Mouse (Mus musculus): ENCODE measurements around the gene Sh3gl3. TPM values are rescaled to one million over a fixed set of nuclear protein-coding genes. Genes with fewer than 3 reads are reported as not detected.

Sh3gl3 gene
- polyA plus RNA-seq, 1 experiment from 2014 or later, result 0.09 TPM

DNA sequence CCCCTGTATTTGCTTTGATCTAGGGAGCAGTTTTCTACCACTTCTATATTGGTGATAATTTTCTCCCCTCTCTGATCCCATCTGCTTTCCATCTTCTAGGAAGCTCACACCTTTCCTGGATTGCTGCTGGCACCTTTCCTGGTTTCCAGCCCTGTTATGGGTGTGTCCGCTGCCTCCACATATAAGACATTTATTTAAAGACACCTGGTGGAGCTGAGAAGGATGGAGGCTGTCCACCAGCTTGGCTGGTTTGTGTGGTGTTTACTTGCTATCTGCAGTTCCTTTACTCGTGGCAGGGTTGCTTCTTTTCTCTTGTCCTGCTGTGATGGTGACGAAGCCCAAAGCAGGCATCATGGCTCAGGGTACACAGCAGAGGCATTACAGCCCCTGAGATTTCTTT is 71.1 kb downstream of the Sh3gl3 start:
- DNase-seq (no peak), ATAC-seq (no peak)
- no peak overlapping the region for H3K9ac ChIP-seq (replicated peaks)
- no peak overlapping the region for H3K27ac ChIP-seq (ENCODE audit: low read depth)
- no peak for TF ChIP-seq CTCF (IDR thresholded peaks at IDR 0.05; ENCODE audit: low read depth)
- TF ChIP-seq EP300 (IDR thresholded peaks at IDR 0.05; ENCODE audit: low read depth), result no peak
- H3K9me3 ChIP-seq (ENCODE audit: low read length), result no peaks in the 10 kb centered on the region
- WGBS (ENCODE audit: insufficient replicate concordance), result 74% methylated on average over 3 of the region's 3 CpGs
- no peak overlapping the region for H3K4me2 ChIP-seq (ENCODE audit: low read depth, low read length)
- H3K27me3 ChIP-seq (ENCODE audit: insufficient read depth, low read length), result no peaks in the 10 kb centered on the region
- no peak overlapping the region for H3K4me3 ChIP-seq (ENCODE audit: low read depth, low read length)
- H3K4me1 ChIP-seq (ENCODE audit: insufficient read depth), result no peaks in the 10 kb centered on the region
- H3K36me3 ChIP-seq (replicated peaks; ENCODE audit: insufficient read depth, low read length), result no peaks in the 10 kb centered on the region

DNA sequence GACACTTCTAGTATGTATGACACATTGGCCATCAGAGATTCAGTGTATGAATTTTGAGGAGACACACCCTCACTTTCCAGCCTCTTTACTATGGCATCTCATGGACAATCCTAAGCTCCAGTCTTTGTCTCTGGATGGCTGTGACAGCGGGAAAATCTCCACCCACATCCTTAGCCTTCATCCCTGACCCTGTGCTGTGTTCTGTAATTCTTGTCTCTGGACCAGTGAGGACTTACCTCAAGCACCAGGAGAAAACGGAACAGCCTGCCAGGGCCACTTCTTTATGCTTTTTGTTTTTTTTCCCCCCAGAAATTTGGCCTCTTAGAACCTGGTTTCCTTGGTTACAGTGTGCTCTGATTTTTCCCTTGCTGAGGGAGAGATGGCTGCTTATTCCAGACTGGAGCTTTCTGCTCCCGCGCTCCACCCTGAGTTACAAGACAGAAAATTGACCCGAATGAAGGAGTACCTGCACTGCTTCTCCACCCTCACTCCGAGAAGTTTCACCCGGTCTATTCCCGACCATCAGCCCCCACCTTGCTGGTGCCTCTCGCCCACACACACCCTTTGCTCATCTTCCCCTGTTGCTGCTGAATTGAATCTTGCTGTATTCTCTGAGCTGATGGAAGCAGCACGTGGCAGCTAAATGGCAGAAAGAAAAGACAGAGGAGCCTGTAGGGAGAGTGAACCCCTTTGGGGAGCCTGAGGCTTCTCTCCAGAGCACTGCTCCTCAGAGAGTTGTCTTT is 75.5 kb downstream of the Sh3gl3 start:
- Histone ChIP-seq H3K9ac (replicated peaks) (no peak overlapping the region), H3K4me2 (ENCODE audit: low read depth, low read length) (no peak overlapping the region), H3K4me3 (ENCODE audit: low read depth, low read length) (no peak overlapping the region), H3K36me3 (replicated peaks; ENCODE audit: insufficient read depth, low read length) (no peaks in the 10 kb centered on the region), H3K27me3 (ENCODE audit: insufficient read depth, low read length) (no peaks in the 10 kb centered on the region), H3K4me1 (ENCODE audit: insufficient read depth) (no peaks in the 10 kb centered on the region), H3K9me3 (ENCODE audit: low read length) (no peaks in the 10 kb centered on the region), H3K27ac (ENCODE audit: low read depth) (no peak overlapping the region)
- no peak for ATAC-seq
- WGBS (ENCODE audit: insufficient replicate concordance), result 71% methylated on average over 10 of the region's 10 CpGs
- no peak for DNase-seq
- TF ChIP-seq CTCF (IDR thresholded peaks at IDR 0.05; ENCODE audit: low read depth) (no peak), EP300 (IDR thresholded peaks at IDR 0.05; ENCODE audit: low read depth) (no peak)

DNA sequence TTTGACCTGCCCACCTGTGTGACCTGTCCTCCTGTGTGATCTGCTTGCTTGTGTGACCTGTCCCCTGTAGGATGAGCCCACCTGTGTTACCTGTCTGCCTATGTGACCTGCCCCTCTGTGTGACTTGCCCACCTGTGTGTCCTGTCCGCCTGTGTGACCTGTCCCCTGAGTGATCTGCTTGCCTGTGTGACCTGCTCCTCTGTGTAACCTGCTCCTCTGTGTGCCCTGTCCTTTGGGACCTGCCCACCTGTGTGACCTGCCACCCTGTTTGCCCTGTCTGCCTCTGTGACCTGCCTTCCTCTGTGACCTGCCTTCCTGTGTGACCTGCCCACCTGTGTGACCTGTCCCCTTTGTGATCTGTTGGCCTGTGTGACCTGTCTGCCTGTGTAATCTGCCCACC is 79.7 kb downstream of the Sh3gl3 start:
- Histone ChIP-seq H3K36me3 (replicated peaks; ENCODE audit: insufficient read depth, low read length) (no peaks in the 10 kb centered on the region), H3K9me3 (ENCODE audit: low read length) (no peaks in the 10 kb centered on the region), H3K4me1 (ENCODE audit: insufficient read depth) (no peaks in the 10 kb centered on the region), H3K4me3 (ENCODE audit: low read depth, low read length) (no peak overlapping the region), H3K4me2 (ENCODE audit: low read depth, low read length) (no peak overlapping the region), H3K27me3 (ENCODE audit: insufficient read depth, low read length) (no peaks in the 10 kb centered on the region), H3K9ac (replicated peaks) (no peak overlapping the region), H3K27ac (ENCODE audit: low read depth) (no peak overlapping the region)
- 75% methylated on average over 1 of the region's 1 CpGs for WGBS (ENCODE audit: insufficient replicate concordance)
- no peak for TF ChIP-seq EP300 (IDR thresholded peaks at IDR 0.05; ENCODE audit: low read depth)
- no peak for TF ChIP-seq CTCF (IDR thresholded peaks at IDR 0.05; ENCODE audit: low read depth)
- DNase-seq (no peak), ATAC-seq (no peak)

DNA sequence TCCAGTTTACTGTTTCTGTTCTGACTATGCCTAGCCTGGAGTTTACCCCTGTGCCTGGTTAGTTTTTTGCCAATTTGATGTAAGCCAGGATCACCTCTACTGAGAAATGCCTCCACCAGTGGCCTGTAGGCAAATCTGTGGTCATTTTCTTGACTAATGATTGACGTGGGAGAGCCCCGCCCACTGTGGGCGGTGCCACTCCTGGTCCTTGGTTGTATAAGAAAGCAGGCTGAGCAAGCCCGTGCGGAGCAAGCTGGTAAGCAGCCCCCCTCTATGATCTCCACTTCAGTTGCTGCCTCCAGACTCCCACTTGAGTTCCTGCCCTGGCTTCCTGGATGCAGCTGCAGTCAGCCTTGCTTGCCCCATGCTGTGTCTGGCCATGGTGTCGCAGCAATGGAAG is 83.3 kb downstream of the Sh3gl3 start:
- Histone ChIP-seq H3K36me3 (replicated peaks; ENCODE audit: insufficient read depth, low read length) (no peaks in the 10 kb centered on the region), H3K9me3 (ENCODE audit: low read length) (no peaks in the 10 kb centered on the region), H3K27ac (ENCODE audit: low read depth) (no peak overlapping the region), H3K4me3 (ENCODE audit: low read depth, low read length) (no peak overlapping the region), H3K9ac (replicated peaks) (no peak overlapping the region), H3K27me3 (ENCODE audit: insufficient read depth, low read length) (no peaks in the 10 kb centered on the region), H3K4me2 (ENCODE audit: low read depth, low read length) (no peak overlapping the region), H3K4me1 (ENCODE audit: insufficient read depth) (no peaks in the 10 kb centered on the region)
- 70% methylated on average over 6 of the region's 6 CpGs for WGBS (ENCODE audit: insufficient replicate concordance)
- TF ChIP-seq EP300 (IDR thresholded peaks at IDR 0.05; ENCODE audit: low read depth) (no peak), CTCF (IDR thresholded peaks at IDR 0.05; ENCODE audit: low read depth) (no peak)
- DNase-seq (no peak), ATAC-seq (no peak)

DNA sequence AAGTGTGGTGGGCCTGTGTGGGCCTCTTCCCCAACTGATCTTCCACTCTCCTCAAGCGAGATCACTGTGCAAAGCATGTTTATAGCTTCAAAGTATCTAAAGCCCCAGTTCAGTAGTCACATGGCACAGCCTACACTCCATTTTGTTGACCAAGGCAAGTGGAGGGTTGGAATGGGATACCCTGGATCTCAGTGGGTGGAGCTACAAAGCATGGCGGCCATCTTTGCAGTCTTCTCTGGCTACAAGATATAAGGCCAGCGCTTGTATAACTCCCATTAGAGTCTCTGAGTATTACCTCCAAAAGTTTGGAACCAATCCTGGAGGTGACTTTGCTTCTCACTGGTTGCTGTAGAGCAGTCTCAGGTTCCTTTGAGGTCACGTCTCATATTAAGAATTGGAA is 83.9 kb downstream of the Sh3gl3 start:
- no peaks in the 10 kb centered on the region for H3K27me3 ChIP-seq (ENCODE audit: insufficient read depth, low read length)
- 76% methylated on average over 4 of the region's 4 CpGs for WGBS (ENCODE audit: insufficient replicate concordance)
- H3K27ac ChIP-seq (ENCODE audit: low read depth), result no peak overlapping the region
- ATAC-seq (no peak), DNase-seq (no peak)
- H3K9me3 ChIP-seq (ENCODE audit: low read length), result no peaks in the 10 kb centered on the region
- no peak overlapping the region for H3K4me3 ChIP-seq (ENCODE audit: low read depth, low read length)
- H3K36me3 ChIP-seq (replicated peaks; ENCODE audit: insufficient read depth, low read length), result no peaks in the 10 kb centered on the region
- H3K4me2 ChIP-seq (ENCODE audit: low read depth, low read length), result no peak overlapping the region
- TF ChIP-seq CTCF (IDR thresholded peaks at IDR 0.05; ENCODE audit: low read depth) (no peak), EP300 (IDR thresholded peaks at IDR 0.05; ENCODE audit: low read depth) (no peak)
- no peak overlapping the region for H3K9ac ChIP-seq (replicated peaks)
- no peaks in the 10 kb centered on the region for H3K4me1 ChIP-seq (ENCODE audit: insufficient read depth)

DNA sequence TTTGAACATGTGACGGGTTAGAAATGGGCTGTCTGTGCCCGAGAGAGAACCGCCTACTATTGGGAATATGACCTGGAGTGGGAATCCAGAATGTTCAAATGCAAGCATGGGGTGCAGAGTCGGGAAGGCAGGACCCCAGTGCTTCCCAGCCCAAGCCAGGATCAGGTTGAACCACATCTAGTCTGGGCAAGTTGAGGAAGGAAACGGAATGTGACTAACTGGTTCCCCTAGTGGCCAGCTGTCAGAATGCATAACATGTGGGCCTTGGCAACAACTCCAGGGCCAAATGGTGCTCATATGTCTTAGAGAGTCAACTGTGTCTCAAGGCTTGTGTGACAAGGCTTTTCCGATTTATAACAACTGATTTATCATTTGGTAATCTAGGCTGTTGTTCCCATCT is 86.6 kb downstream of the Sh3gl3 start:
- no peak overlapping the region for H3K9ac ChIP-seq (replicated peaks)

More for the DNA sequence above, 86.6 kb downstream of the Sh3gl3 start:
- Histone ChIP-seq H3K27me3 (ENCODE audit: insufficient read depth, low read length) (no peaks in the 10 kb centered on the region), H3K36me3 (replicated peaks; ENCODE audit: insufficient read depth, low read length) (no peaks in the 10 kb centered on the region), H3K4me2 (ENCODE audit: low read depth, low read length) (no peak overlapping the region), H3K9me3 (ENCODE audit: low read length) (no peaks in the 10 kb centered on the region), H3K4me1 (ENCODE audit: insufficient read depth) (no peaks in the 10 kb centered on the region), H3K27ac (ENCODE audit: low read depth) (no peak overlapping the region), H3K4me3 (ENCODE audit: low read depth, low read length) (no peak overlapping the region)
- WGBS (ENCODE audit: insufficient replicate concordance), result 72% methylated on average over 6 of the region's 6 CpGs
- ATAC-seq (no peak), DNase-seq (peak; percentile 30)
- TF ChIP-seq EP300 (IDR thresholded peaks at IDR 0.05; ENCODE audit: low read depth), result no peak
- TF ChIP-seq CTCF (IDR thresholded peaks at IDR 0.05; ENCODE audit: low read depth), result peak; percentile 68
